Mouse (Mus musculus): ENCODE measurements at regions not wholly inside any gene's neighbourhood (a gene's known extent, or its start where the extent isn't known, plus 50 kb on each side); places are given as distances from the start of the nearest gene placed in this dataset.

GRCm38 (mm10) chr12:90946528-90946918, 208.3 kb upstream of the Dio2 start:
- no peak for DNase-seq (ENCODE audit: low spot score)

DNA sequence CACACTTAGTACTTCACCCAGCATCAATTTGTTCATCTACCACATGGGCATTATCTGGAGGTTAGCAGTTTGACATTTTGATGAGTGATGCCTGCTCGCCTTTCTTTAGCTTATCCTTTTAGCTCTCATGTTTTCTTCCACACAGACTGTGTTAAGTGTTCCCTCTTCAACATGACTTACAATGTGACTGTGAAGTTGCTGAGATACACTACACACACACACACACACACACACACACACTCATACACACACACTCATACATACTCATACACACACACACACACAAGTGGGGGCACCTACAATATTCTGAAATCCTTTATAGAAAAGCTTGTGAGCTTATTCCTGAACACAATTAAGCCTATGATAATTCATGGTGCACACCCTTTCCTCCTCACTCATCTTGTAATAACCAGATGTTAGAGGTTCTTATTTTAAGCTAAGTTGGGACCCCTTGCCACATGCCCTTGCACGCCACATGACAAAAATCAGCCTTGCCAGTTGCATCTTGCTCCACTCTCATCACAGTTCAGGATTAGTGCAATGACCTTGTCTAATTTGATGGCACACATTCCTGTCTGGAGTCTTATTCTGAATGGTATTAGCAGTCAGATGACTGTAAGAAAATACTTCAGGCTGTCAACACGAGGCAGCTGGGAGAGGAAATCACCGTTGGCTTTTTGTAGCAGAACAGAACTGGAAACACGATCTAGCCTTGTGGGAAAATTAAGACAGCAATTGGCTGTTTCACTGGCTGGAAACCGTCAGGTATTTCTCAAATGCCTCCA, 207.7 kb upstream of the Dio2 start:
- peak; percentile 13 for DNase-seq (ENCODE audit: low spot score)

- DNase-seq (ENCODE audit: low spot score), result no peak
Measured at GRCm38 (mm10) chr12:90932684-90933083, 194.4 kb upstream of the Dio2 start.

DNA sequence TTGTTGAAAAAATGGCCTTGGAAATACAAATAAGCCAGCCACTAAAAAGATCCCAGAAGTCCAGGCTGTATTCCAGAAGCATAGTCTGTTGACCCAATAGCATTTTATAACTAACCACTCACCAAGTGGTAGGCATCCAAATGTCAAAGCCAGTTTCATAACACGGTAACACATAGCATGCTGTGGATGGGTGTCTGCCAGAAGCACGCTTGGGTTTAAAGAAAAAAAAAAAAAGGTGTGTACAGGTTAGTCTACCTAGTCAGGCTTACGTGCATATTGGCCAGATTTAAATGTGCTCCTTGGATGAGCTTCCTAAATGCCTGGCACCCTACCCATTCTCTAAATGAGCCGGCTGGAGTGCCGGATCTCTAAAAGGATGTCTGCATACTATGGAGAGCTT, 194.0 kb upstream of the Dio2 start:
- no peak for DNase-seq (ENCODE audit: low spot score)

- no peak for DNase-seq (ENCODE audit: low spot score)
Measured at GRCm38 (mm10) chr12:90930091-90930715, 192.0 kb upstream of the Dio2 start.

GRCm38 (mm10) chr12:90923603-90924002, 185.4 kb upstream of the Dio2 start:
- DNase-seq (ENCODE audit: low spot score), result no peak

GRCm38 (mm10) chr12:90923148-90923547, 184.9 kb upstream of the Dio2 start:
- no peak for DNase-seq (ENCODE audit: low spot score)

- DNase-seq (ENCODE audit: low spot score), result no peak
Measured at GRCm38 (mm10) chr12:90921227-90921626, 183.0 kb upstream of the Dio2 start.

DNA sequence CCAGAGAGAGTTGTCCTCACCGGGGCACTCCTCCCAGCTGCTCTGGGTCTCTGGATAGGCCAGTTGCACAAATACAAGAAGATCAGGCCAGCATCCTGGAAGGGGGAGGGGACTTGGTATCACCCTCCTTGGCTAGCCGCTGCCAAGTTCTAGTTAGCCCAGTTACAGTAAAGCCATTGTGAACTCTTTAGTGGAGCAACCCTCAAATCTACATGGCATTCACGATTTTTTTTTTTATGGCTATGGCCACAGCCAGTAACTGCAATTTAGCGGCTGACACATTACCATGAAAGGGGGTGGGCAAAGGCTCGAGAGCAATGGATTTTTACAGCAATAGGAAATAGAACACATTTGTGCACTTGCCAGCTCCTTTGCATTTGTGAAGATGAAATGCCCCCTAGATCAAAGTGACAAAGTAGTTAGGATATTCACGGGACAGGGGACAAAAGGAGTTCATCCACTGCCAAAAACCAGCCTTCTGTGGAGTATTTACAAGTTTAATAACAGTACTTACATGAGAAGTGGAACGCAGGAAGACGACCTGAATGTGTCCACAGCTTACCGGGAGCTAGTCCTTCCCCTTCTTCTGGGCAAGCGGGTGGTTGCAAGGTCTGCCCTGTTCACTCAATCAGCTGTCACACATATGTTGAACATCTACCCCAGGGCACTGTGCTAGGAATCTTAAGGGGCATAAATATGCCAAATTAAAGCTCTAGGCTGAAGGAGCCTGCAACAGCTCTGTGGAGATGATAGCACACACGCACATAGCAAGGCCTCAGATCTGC, 177.9 kb upstream of the Dio2 start:
- no peak for DNase-seq (ENCODE audit: low spot score)

DNA sequence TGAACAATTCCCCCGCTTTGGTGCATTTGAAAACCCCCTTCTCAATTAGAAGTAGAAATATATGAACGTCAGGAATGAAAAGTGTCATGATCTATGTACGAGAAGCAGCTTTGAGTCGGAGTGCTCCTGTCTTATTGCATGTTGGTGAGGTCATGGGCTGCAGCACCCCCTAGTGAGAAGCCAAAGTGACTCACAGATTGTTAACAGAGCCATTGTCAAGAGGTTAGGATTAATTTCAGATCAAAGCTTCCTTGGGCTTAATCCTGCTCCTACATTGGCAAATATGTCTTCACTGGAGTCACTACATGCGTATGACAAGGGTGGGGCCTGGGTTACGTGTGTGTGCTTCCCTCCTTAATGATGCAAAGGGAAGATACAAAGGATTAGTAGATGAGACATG, 165.8 kb upstream of the Dio2 start:
- DNase-seq (ENCODE audit: low spot score), result peak; percentile 58

DNA sequence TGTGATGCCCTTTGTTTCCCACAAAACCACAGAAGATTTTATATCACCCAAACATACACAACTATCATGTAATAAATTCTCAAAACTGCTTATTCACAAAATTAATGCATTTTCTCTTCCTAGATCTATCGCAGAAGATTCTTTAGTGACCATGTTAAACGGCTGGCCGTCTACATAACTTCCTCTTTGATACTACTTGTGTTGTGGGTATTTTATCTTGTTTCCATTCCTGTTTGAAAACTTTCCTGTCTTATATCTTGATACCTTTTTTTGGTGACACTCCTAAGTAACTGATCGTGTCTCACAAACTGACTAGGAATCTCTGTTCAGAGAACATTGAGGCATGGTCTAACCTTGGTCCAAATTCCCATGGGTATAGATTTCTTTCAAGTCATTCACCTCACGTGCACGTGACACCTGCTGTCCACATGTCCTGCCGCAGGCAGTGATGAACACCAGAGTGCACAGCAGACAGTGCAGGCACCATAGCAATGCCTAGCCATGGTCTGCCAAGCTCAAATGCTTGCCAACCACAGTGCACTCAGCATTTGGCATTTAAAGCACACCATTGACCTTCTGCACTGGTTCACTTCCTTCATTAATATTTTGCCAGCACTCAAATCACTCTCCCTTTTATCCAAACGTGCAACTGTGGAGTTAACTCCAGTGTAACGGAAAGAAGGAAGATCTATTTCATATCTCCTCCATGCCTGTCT, 155.6 kb upstream of the Dio2 start:
- no peak for DNase-seq (ENCODE audit: low spot score)

DNA sequence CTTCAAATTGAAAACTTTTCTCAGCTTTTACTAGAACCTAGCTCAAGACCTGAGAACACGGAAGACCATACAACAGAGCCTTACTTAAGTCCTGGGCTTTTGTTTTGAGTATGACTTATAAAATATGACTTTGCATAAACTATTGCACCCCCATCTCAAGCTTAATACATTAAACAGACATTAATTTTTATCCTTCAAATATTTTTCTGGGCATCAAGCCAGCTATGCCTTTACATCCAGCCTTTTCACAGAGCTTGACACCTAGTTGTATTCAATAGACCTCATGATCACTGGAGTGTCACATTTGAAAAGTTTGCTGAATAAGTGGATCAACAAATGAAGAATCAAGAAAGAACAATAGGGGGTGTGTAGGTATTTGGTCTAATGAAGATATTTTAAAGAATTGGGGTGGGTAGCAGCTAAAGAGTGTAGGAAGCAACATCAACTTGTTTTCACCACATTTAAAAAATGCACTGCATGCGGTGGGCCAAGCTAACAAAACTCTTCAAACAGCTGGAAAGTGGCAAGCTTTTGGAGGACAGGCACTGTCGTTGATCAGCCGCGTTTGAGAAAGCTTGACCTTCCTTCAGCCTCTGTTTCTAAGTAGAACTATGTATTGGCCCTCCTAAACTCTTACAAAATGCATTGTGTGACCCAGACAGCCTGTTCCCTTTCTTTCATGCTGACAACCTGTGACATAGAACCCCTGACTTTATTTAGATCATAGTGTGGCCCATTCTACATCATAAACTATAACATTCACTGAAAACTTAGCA, 138.2 kb upstream of the Dio2 start:
- DNase-seq (ENCODE audit: low spot score), result no peak

- DNase-seq (ENCODE audit: low spot score), result no peak
Measured at GRCm38 (mm10) chr12:90874840-90875239, 136.6 kb upstream of the Dio2 start.

- no peak for DNase-seq (ENCODE audit: low spot score)
Measured at GRCm38 (mm10) chr12:90873959-90874358, 135.7 kb upstream of the Dio2 start.

DNA sequence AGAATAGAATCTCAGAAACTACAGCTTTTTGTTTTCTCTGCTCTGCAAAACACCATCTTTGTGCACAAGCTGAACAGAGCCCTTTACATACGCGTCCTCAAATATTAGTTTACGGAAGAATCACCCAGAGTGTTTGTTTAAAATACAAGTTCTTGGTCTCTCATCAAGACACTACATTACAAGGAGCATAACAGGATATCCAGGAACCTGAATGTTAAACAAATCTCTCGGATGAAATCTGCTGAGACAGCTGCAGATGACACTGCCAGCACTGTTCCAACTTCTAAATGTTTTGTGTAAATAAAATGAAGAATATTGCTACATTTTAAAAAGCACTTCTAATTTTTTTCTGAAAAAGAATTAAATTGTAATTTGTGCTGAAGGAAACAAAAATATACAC, 128.4 kb upstream of the Dio2 start:
- DNase-seq (ENCODE audit: low spot score), result no peak

GRCm38 (mm10) chr12:90862632-90863031, 124.4 kb upstream of the Dio2 start:
- DNase-seq (ENCODE audit: low spot score), result no peak

GRCm38 (mm10) chr12:90857746-90858145, 119.5 kb upstream of the Dio2 start:
- peak; percentile 26 for DNase-seq (ENCODE audit: low spot score)

DNA sequence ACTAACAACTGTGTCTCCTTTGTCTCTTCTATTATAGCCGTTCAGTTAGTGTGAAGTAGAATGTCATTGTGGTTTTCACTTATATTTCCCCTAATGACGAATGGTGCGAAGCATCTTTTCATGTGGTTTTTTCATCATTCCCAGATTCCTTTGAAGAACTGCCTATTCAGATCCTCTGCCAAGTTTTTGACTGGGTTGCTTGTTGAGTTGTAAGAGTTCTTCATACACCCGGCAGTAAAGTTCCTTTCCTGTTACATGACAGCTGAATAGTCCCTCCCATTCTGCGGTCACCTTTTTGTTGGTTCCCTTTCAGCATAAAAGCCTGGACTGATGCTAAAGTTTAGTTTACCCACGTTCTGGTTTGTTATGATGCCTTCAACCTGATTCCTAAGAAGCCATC, 72.4 kb upstream of the Dio2 start:
- DNase-seq (ENCODE audit: low spot score), result no peak

- no peak for DNase-seq (ENCODE audit: low spot score)
Measured at GRCm38 (mm10) chr12:90790562-90790961, 52.3 kb upstream of the Dio2 start.

Data from embryo, embryonic 10 days (tissue).